Mouse (Mus musculus) testis, adult 2 months (tissue): ENCODE data around the gene Ercc1.

ENCODE experiments used
- CTCF ChIP-seq: fragments of 200-500 bp; IDR thresholded peaks from 2 replicates; pipeline ENCODE4 v1.5.1; 2012; ENCODE audit warnings: low read depth, mild to moderate bottlenecking, inconsistent platforms, low read length, moderate library complexity; ENCODE audit not compliant: control insufficient read depth, insufficient read depth, insufficient replicate concordance
- POLR2A ChIP-seq: fragments of 200-500 bp; IDR thresholded peaks from 2 replicates; pipeline ENCODE4 v1.6.1; 2012; ENCODE audit warnings: low read depth, mild to moderate bottlenecking, inconsistent platforms, low read length, moderate library complexity; ENCODE audit not compliant: control insufficient read depth

- TF ChIP-seq CTCF (no peak), POLR2A (no peak)
These were observed 9.0 kb upstream of the Ercc1 start for GRCm38 (mm10) chr7:19335583-19335982.
